Mouse (Mus musculus) stomach, postnatal 0 days (tissue): ENCODE measurements around the gene Nfia. TPM values are rescaled to one million over a fixed set of nuclear protein-coding genes. Genes with fewer than 3 reads are reported as not detected.

Source experiments
- ATAC-seq: fragments of 200-750 bp; cut with Nextera tagmentation; 2 replicates; pipeline ENCODE4 v1.8.0; 2017; ENCODE audit not compliant: low FRiP score, low TSS enrichment
- DNase-seq: peaks from one replicate; pipeline ENCODE4 v3.0.0-alpha.2; 2016; ENCODE audit warnings: low spot score
- H3K27ac ChIP-seq: fragments of 300-500 bp; sonication (generic); replicated peaks from 2 replicates; pipeline ENCODE4 v1.5.1; 2014; ENCODE audit warnings: mild to moderate bottlenecking, control low read depth
- H3K27me3 ChIP-seq: fragments of 300-500 bp; sonication (generic); 2 replicates; pipeline ENCODE4 v1.6.1; 2014; ENCODE audit warnings: low read length; ENCODE audit not compliant: control insufficient read depth, insufficient read depth
- H3K36me3 ChIP-seq: fragments of 300-500 bp; sonication (generic); 2 replicates; pipeline ENCODE4 v1.6.1; 2014; ENCODE audit warnings: low read length, mixed read lengths; ENCODE audit not compliant: control insufficient read depth, insufficient read depth
- H3K4me1 ChIP-seq: fragments of 300-500 bp; sonication (generic); replicated peaks from 2 replicates; pipeline ENCODE4 v1.6.1; 2014; ENCODE audit warnings: antibody characterized with exemption; ENCODE audit not compliant: control insufficient read depth, insufficient read depth
- H3K4me2 ChIP-seq: fragments of 300-500 bp; sonication (generic); replicated peaks from 2 replicates; pipeline ENCODE4 v1.6.1; 2014; ENCODE audit warnings: low read depth, mild to moderate bottlenecking, control low read depth, moderate library complexity
- H3K4me3 ChIP-seq: fragments of 300-500 bp; sonication (generic); 2 replicates; pipeline ENCODE4 v1.5.1; 2014; ENCODE audit warnings: low read depth, low read length, control low read depth
- H3K9ac ChIP-seq: fragments of 300-500 bp; sonication (generic); 2 replicates; pipeline ENCODE4 v1.6.1; 2014; ENCODE audit warnings: mild to moderate bottlenecking, low read length, control low read depth, mixed read lengths
- H3K9me3 ChIP-seq: fragments of 300-500 bp; sonication (generic); 2 replicates; pipeline ENCODE4 v1.6.1; 2016; ENCODE audit warnings: low read length; ENCODE audit not compliant: control insufficient read depth
- CTCF ChIP-seq: IDR thresholded peaks from 2 replicates; pipeline ENCODE4 v1.5.1; 2016; ENCODE audit warnings: antibody characterized with exemption, low read depth, mild to moderate bottlenecking, moderate library complexity
- EP300 ChIP-seq: optimal IDR thresholded peaks from 2 replicates; pipeline ENCODE3; 2016; ENCODE audit warnings: antibody characterized with exemption
- WGBS: fragments of 180-500 bp; shearing (Covaris S2); extraction: QIAGEN DNeasy Blood & Tissue Kit; methylation state at CpG from one replicate; pipeline ENCODE4 v1.1.7; 2014; 5-methylcytosine and 5-hydroxymethylcytosine counted together
- polyA plus RNA-seq: library from polyadenylated mRNA; unstranded; fragments of >200 nt; fragmentation: Nextera tagmentation; extraction: Ambion mirVana; gene quantifications from 2 replicates; pipeline ENCODE4 v1.2.1, GENCODE M21; 2015

The Nfia gene
- polyA plus RNA-seq, 1 experiment from 2014 or later: 26.0 TPM

- ATAC-seq (no peak), DNase-seq (no peak)
- no peaks in the 10 kb centered on the region for H3K9me3 ChIP-seq
- H3K27me3 ChIP-seq: no peaks in the 10 kb centered on the region
- H3K4me2 ChIP-seq: no peak overlapping the region
- 85% methylated on average over 5 of the region's 5 CpGs for WGBS
- no peak for TF ChIP-seq EP300
- no peak for TF ChIP-seq CTCF
- no peak overlapping the region for H3K9ac ChIP-seq
- no peak overlapping the region for H3K27ac ChIP-seq
- no peaks in the 10 kb centered on the region for H3K4me1 ChIP-seq
- no peak overlapping the region for H3K4me3 ChIP-seq
- no peaks in the 10 kb centered on the region for H3K36me3 ChIP-seq
These were observed 5.0 kb upstream of the Nfia start for GRCm38 (mm10) chr4:97767516-97767915.

- ATAC-seq: no peak
- DNase-seq: no peak
- Histone ChIP-seq H3K9ac (no peak overlapping the region), H3K36me3 (no peaks in the 10 kb centered on the region), H3K27ac (no peak overlapping the region), H3K9me3 (no peaks in the 10 kb centered on the region), H3K4me3 (no peak overlapping the region), H3K4me2 (no peak overlapping the region), H3K4me1 (0 out of 2 replicates have a peak, but pooled peaks cover 4% of the 10 kb centered on the region), H3K27me3 (no peaks in the 10 kb centered on the region)
- TF ChIP-seq EP300 (no peak), CTCF (no peak)
- no CpG with 5 or more reads among the region's 1 CpGs for WGBS
These were observed 2.7 kb upstream of the Nfia start for GRCm38 (mm10) chr4:97769861-97770260.

GRCm38 (mm10) chr4:97771426-97771825 lies 1.1 kb upstream of the Nfia start:
- Histone ChIP-seq H3K36me3 (no peaks in the 10 kb centered on the region), H3K4me2 (peak overlapping the region; percentile 52), H3K9ac (0 out of 2 replicates have a peak overlapping the region, but pooled peaks have one; percentile 59), H3K27ac (peak overlapping the region; percentile 95), H3K9me3 (no peaks in the 10 kb centered on the region), H3K4me3 (peak overlapping the region; percentile 46), H3K27me3 (no peaks in the 10 kb centered on the region), H3K4me1 (0 out of 2 replicates have a peak, but pooled peaks cover 4% of the 10 kb centered on the region)
- no peak for DNase-seq
- ATAC-seq: no peak
- 11% methylated on average over 5 of the region's 5 CpGs for WGBS
- TF ChIP-seq EP300 (no peak), CTCF (no peak)

- H3K36me3 ChIP-seq: no peaks in the 10 kb centered on the region
- DNase-seq (peak; percentile 99), ATAC-seq (peak; percentile 98)
- 0% methylated on average over 25 of the region's 25 CpGs for WGBS
- peak overlapping the region; percentile 46 for H3K4me3 ChIP-seq
- 0 out of 2 replicates have a peak, but pooled peaks cover 4% of the 10 kb centered on the region for H3K4me1 ChIP-seq
- H3K27ac ChIP-seq: peak overlapping the region; percentile 95
- H3K4me2 ChIP-seq: peak overlapping the region; percentile 52
- no peaks in the 10 kb centered on the region for H3K27me3 ChIP-seq
- TF ChIP-seq EP300 (no peak), CTCF (no peak)
- H3K9me3 ChIP-seq: no peaks in the 10 kb centered on the region
- H3K9ac ChIP-seq: peak overlapping the region; percentile 59
These were observed 450 bp upstream of the Nfia start for GRCm38 (mm10) chr4:97772084-97772484.

GRCm38 (mm10) chr4:97773110-97773593 lies 618 bp downstream of the Nfia start:
- TF ChIP-seq EP300: no peak
- TF ChIP-seq CTCF: no peak
- Histone ChIP-seq H3K27ac (peak overlapping the region; percentile 95), H3K4me2 (peak overlapping the region; percentile 52), H3K36me3 (no peaks in the 10 kb centered on the region), H3K27me3 (no peaks in the 10 kb centered on the region), H3K9ac (no peak overlapping the region), H3K9me3 (no peaks in the 10 kb centered on the region), H3K4me1 (0 out of 2 replicates have a peak, but pooled peaks cover 4% of the 10 kb centered on the region), H3K4me3 (peak overlapping the region; percentile 46)
- ATAC-seq (peak; percentile 77), DNase-seq (peak; percentile 83)
- WGBS: under 1% methylated on average over 14 of the region's 14 CpGs

GRCm38 (mm10) chr4:97773791-97774190 lies 1.3 kb downstream of the Nfia start:
- H3K36me3 ChIP-seq: no peaks in the 10 kb centered on the region
- H3K27ac ChIP-seq: peak overlapping the region; percentile 95
- H3K4me3 ChIP-seq: peak overlapping the region; percentile 46
- H3K4me1 ChIP-seq: 0 out of 2 replicates have a peak, but pooled peaks cover 4% of the 10 kb centered on the region
- H3K27me3 ChIP-seq: no peaks in the 10 kb centered on the region
- no peak for DNase-seq
- no peak for ATAC-seq
- TF ChIP-seq EP300: no peak
- no peak for TF ChIP-seq CTCF
- H3K9ac ChIP-seq: no peak overlapping the region
- WGBS: 60% methylated on average over 2 of the region's 2 CpGs
- peak overlapping the region; percentile 52 for H3K4me2 ChIP-seq
- H3K9me3 ChIP-seq: no peaks in the 10 kb centered on the region
